ENCODE assay signal across 11 mouse cellular contexts in the genomic region with DNA sequence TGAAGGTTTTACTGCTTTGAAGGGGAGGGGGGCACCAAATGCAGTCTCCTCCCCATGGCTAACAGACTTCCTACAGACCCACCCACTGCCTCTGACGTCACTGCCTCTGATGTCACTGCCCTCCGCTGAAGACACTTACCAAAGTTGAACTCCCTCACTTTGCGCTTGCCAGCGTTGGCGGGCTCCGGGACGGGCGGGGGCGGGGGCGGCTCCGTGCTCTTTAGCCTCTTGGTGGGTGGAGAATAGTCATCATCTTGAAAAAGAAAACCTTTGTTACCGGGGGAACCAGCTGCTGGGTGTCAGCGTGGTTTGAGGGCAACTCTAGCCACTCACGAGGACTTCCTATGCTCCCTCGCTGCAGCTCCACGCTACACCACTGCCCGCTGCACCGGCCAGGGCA. TPM values are rescaled to one million over a fixed set of nuclear protein-coding genes. Genes with fewer than 3 reads are reported as not detected.
A peak's percentile ranks its signal among the peaks of the same experiment; 100 is the strongest.
DNase-seq lines count a peak whose midpoint lies in the region; ATAC-seq lines count a peak whose summit lies in the region.
"Had no signal": no experiment of that assay in that cellular context is flagged by ENCODE, and none has a peak within 500 bp of the region (broad histone marks: within the 10 kb centered on the region; RNA-seq: fewer than 3 reads in every experiment).

No protein-coding gene starts in this region.

- no peak overlapping the region for H3K4me2 ChIP-seq in heart, embryonic 15.5 days
- H3K4me2 ChIP-seq: neural tube, embryonic 15.5 days had no signal

- ATAC-seq in heart, embryonic 15.5 days (replicated peaks; ENCODE audit: insufficient number of reproducible peaks, insufficient read depth, low FRiP score, low read depth), result 0 out of 2 replicates have a peak, but pooled peaks have one; percentile 27
- peak; percentile 8 to 39; a peak in 1 of 4 replicates for ATAC-seq in hematopoietic stem cell, adult 5-6 weeks (replicated peaks in 1 of 2; ENCODE audit: insufficient read depth in 1 of 2, low FRiP score in 2 of 2, low TSS enrichment in 1 of 2, low read depth in 1 of 2, poor library complexity in 2 of 2, severe bottlenecking in 2 of 2)

- intact Hi-C loops in heart, postnatal 25 days (cut with DNase I), result no loop called here

- H3K4me1 ChIP-seq in heart, embryonic 15.5 days (replicated peaks), result no peaks in the 10 kb centered on the region; the same call in 1 of the 2 replicates
- H3K4me1 ChIP-seq: neural tube, embryonic 15.5 days had no signal

- peaks cover 98% of the 10 kb centered on the region for H3K36me3 ChIP-seq in heart, embryonic 15.5 days

- no peaks in the 10 kb centered on the region for H3K9me3 ChIP-seq in heart, embryonic 15.5 days (replicated peaks)
- H3K9me3 ChIP-seq: neural tube, embryonic 15.5 days had no signal

- no peak overlapping the region for H3K4me3 ChIP-seq in heart, embryonic 15.5 days
- H3K4me3 ChIP-seq: layer of hippocampus, adult 2 months; neural tube, embryonic 15.5 days had no signal

- H3K9ac ChIP-seq in heart, embryonic 15.5 days, result no peak overlapping the region
- H3K9ac ChIP-seq: neural tube, embryonic 15.5 days had no signal

- no peaks in the 10 kb centered on the region for H3K27me3 ChIP-seq in heart, embryonic 15.5 days
- H3K27me3 ChIP-seq: neural tube, embryonic 15.5 days had no signal

- 79% methylated on average over 18 of the region's 18 CpGs for WGBS in heart, embryonic 15.5 days

- no peak for DNase-seq in heart, postnatal 25 days (ENCODE audit: low spot score)
- DNase-seq in CD8-positive naive resting alpha-beta T cell, adult 2 months (ENCODE audit: low read depth in 2 of 2, low spot score in 2 of 2), result peak; percentile 87 to 91
- DNase-seq in spleen, postnatal 36 days (ENCODE audit: low spot score in 2 of 2), result peak; percentile 32 to 38
- no peak for DNase-seq in layer of hippocampus, adult 9-10 months (ENCODE audit: low spot score)
- DNase-seq in adrenal gland, adult (ENCODE audit: inconsistent age in 2 of 2, low spot score in 1 of 2), result no peak
- DNase-seq in cerebellum, adult 9-11 months, result no peak
- DNase-seq: gastrocnemius, postnatal 14 days had no signal

- no peak overlapping the region for H3K27ac ChIP-seq in heart, embryonic 15.5 days
- H3K27ac ChIP-seq: layer of hippocampus, adult 2 months; neural tube, embryonic 15.5 days had no signal

RNA-seq across cellular contexts. Expression of gene Ncf1, which starts 37.0 kb away (rescaled TPM):
- polyA plus RNA-seq in heart, embryonic 15.5 days (2015; fragmentation: Nextera tagmentation; extraction: Ambion mirVana), result 3.1 and 5.0 TPM in 2 replicates
- 1 to 10 TPM; 5.0 to 5.3 TPM for total RNA-seq in heart, postnatal 25 days (2021)
- 61.2 and 107 TPM in 2 replicates for total RNA-seq in hematopoietic stem cell, adult 5-6 weeks (2017)

RNA-seq across cellular contexts. Expression of gene Gtf2i, which starts 48.2 kb away (rescaled TPM):
- 121 and 125 TPM in 2 replicates for polyA plus RNA-seq in heart, embryonic 15.5 days (2015; fragmentation: Nextera tagmentation; extraction: Ambion mirVana)
- 100 to 1,000 TPM; 194 to 218 TPM for total RNA-seq in heart, postnatal 25 days (2021)
- total RNA-seq in hematopoietic stem cell, adult 5-6 weeks (2017), result 81.7 and 88.4 TPM in 2 replicates

Comparison
In these comparisons a context has a peak if more than half of its experiments do, and no peak if none do; other contexts are left out.
1. DNase-seq: peak in CD8-positive naive resting alpha-beta T cell, adult 2 months (2 of 2) and spleen, postnatal 36 days (2 of 2); none in heart, postnatal 25 days (single experiment), layer of hippocampus, adult 9-10 months (single experiment), adrenal gland, adult (0 of 2) and cerebellum, adult 9-11 months (single experiment).